Mouse (Mus musculus) ES-Bruce4 (cell line): ENCODE data around the gene Cpsf4l.

ENCODE experiments used
- CTCF ChIP-seq: IDR thresholded peaks from one replicate; pipeline ENCODE4 v1.8.1; 2011; ENCODE audit warnings: low read depth, low read length
- POLR2A ChIP-seq: IDR thresholded peaks from one replicate; pipeline ENCODE4 v1.8.1; 2011; ENCODE audit warnings: low read length; ENCODE audit not compliant: insufficient read depth

DNA sequence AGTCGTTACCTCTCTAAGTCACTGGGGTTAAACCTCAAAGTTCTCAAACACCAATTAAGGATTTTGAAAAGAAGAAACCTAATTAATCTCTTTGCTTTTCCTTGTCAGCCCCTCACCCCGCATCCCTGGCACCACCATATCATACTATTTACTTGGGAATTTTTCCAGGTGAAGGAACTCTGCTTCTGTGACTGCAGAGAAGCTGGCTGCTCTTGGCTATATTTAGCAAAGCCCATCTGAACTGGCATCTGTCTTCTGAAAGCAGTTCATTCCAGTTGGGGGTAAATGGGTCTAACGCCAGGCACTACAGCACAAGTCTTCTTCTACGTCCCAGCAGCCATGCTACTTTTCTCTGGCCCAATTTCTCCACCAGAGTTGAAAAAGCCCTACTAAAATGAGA is 36.2 kb downstream of the Cpsf4l start:
- TF ChIP-seq CTCF (no peak), POLR2A (no peak)
